Mouse (Mus musculus) embryonic stem cell, embryonic (primary cell): ENCODE data around the gene Gm2310.
"Not testable (repeated sequence)": the region's sequence is repeated elsewhere in the genome, so short reads cannot be mapped to it uniquely, and the experiment has no call there.

ENCODE experiments used
- CTCF ChIA-PET, 4 experiments: fragments of 300-600 bp in 2 of 4; fragments of 350-600 bp in 2 of 4; sonication (Branson Sonifier 250); formaldehyde crosslinking; loops; one replicate each; lab custom pipeline; 2022; ENCODE audit warnings: inconsistent platforms in 2 of 4; lab: Charles Lee
- POLR2A ChIA-PET, 4 experiments: fragments of 300-600 bp in 2 of 4; fragments of 350-600 bp in 2 of 4; sonication (Branson Sonifier 250); formaldehyde crosslinking; loops; one replicate each; lab custom pipeline; 2022; ENCODE audit warnings: antibody characterized with exemption in 4 of 4, inconsistent platforms in 1 of 4; lab: Charles Lee

Gm2310 gene

DNA sequence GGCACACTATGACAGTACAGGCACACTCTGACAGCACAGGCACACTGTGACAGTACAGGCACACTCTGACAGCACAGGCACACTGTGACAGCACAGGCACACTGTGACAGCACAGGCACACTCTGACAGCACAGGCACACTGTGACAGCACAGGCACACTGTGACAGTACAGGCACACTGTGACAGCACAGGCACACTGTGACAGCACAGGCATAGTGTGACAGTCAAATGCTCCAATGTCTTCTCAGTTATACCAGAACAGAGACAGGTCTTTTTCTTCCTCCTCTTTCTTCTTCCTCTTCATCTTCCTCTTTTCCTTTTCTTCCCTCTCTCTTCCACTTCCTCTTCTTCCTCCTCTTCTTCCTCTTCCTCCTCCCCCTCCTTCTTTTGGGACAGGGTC, at the start of gene Gm2310:
Gm2310 (minus strand) TSS at position 101 of the 400 bp plus-strand sequence.
- POLR2A ChIA-PET, CTCF ChIA-PET: not testable (repeated sequence)

DNA sequence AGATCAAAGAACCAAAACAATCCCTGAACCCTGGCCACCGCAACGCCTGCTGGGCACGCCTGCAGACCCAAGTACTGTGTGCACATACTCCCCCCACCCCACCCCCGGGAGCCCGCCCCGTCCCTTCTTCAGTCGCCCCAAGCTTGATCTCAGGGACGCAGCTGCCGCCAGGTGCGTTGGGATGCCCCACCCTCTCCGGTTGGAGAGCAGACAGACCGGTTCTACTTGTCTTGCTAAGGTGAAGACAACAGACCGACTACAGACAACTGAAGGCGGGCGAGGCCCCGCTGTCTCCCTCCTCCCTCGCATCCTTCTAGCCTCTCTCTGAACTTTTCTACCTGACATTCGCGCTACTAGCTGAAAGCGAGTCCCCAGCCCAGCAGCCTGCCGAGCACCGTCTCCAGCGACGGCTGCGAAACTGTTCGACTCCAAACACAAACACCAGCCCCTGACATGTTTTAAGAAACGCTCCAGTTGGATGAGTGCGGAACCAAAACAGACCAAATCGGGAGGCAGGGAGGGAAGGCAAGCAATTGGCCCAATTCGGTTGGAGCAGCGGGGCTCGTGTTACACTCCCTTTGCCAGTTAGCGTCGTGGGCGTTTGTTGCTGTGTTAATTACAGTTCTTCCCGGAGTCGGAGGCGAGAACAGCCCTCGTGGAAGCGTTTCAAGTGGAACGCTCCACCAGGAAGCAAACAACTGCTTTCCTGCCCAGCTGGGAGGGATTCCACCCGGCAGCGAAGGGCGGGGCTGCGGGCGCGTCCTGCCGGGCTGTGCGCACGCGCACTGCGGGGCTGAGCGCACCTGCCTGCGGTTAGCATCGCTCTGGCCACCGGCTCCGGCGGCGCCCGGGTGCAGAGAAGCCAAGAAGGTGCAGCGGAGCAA, 49.1 kb upstream of the Gm2310 start:
- POLR2A ChIA-PET, result interaction anchor here in 3 of 4 experiments (0.6 to 1.4 kb wide), 7 partner anchors 9 to 179 kb away, joined by 3 to 6 read pairs (median 3); no protein-coding TSS in a partner anchor
- CTCF ChIA-PET, result interaction anchor here in 1 of 4 experiments (1.1 kb wide), 1 partner anchor 8 kb away, joined by 4 read pairs; no protein-coding TSS in a partner anchor

DNA sequence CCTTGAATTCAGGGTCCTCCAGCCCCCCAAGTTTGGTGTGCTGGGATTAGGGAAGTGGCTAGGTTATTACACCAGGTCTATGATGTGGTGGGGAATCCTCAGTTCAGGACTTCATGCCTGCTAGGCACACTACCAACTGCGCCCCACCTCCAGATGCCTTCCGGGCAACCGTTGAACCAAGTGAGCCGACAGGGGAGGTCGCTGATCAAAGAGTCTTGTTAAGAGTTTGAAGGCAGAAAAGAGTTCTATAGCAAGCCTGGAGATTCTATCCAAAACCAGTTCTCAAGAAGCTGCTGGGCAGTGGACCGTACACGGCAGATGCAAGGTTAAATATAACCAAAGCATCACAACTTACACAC, 48.5 kb upstream of the Gm2310 start:
- POLR2A ChIA-PET, result interaction anchor here in 1 of 4 experiments (0.9 kb wide), 1 partner anchor 9 kb away, joined by 3 read pairs; no protein-coding TSS in a partner anchor
- CTCF ChIA-PET, result interaction anchor here in 1 of 4 experiments (1.1 kb wide), 1 partner anchor 9 kb away, joined by 4 read pairs; no protein-coding TSS in a partner anchor

DNA sequence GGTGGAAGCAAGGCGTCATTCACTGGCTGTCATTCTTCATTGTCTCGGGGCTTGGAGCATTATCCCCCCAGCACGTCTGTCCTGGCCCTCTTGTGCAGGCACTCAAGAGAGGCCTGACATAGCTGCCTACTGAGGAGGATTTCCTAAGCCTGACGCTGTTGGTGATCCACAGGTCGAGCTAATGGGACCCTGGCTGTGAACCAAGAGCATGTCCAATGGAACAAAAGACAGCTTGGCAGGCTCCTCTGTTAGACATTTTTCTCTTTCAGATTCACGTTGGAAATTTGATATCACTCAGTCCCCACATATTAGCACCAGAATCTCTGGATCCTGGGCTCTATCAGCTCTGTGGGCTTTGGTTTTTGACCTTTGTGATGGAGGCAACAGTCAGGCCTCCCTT, 45.7 kb upstream of the Gm2310 start:
- ChIA-PET POLR2A (interaction anchor here in 2 of 4 experiments (0.6 to 1.6 kb wide), 2 partner anchors 23 to 117 kb away, joined by 4 to 5 read pairs; no protein-coding TSS in a partner anchor), CTCF (interaction anchor here in 1 of 4 experiments (1.3 kb wide), 1 partner anchor 12 kb away, joined by 3 read pairs; no protein-coding TSS in a partner anchor)

DNA sequence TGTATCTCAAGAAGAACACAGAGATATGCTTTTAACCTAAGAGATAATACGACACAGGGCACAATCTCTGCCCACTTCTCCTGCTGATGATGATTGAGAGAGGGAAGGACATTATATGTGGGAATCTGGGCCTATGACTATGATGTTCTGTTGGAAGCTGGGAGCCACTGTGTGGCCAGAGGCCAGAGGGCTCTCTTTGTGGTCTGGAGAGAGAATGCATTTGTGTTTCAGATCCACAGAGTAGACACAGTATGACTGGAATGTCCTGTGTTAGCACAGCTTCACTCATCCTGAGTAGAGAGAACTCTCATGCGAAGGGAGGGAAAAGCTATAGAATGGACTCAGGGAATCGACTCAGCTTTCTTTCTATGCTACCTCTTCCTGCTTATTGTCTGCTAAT, 44.6 kb upstream of the Gm2310 start:
- POLR2A ChIA-PET, result interaction anchor here in 2 of 4 experiments (0.8 to 1.6 kb wide), 3 partner anchors 11 to 22 kb away, joined by 3 to 5 read pairs (median 3); no protein-coding TSS in a partner anchor
- CTCF ChIA-PET, result interaction anchor here in 1 of 4 experiments (1.0 kb wide), 1 partner anchor 25 kb away, joined by 5 read pairs; no protein-coding TSS in a partner anchor

DNA sequence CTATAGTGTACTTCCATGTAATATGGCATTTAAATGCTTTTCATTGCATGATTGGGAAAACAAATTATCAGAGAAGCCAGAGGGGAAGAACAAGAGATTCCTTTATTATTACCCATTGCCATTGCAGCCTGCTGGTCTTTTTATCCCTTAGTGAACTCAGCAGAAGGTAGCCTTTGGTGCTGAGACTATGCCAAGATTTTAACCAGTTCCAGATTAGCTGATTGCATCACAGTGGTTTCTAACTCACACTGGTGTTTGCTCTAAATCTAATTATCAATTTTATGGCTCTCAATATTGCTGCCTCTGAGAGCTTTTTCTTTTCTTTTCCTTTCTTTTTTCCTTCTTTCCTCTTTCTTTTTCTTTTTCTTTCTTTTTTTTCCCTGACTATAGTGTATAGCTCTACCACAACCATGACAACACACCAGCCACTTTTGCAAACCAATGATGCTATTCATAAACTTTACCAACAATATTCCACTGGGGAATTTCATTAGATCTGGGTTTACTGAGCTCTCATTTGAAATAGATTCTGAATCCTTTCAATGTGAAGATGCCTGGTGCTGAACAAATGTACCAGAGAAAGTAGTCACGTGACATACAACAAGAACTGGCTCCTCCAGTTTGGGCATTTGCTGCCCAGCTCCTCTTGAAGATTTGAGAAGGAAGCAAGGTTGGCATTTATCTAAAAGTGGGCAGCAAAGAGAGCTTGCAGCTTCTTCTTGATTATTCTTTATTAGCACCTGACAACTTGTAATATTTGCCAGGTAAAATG, 43.9 kb upstream of the Gm2310 start:
- POLR2A ChIA-PET, result interaction anchor here in 1 of 4 experiments (0.7 to 1.0 kb wide), 3 partner anchors 11 to 21 kb away, joined by 3 read pairs; no protein-coding TSS in a partner anchor
- CTCF ChIA-PET, result interaction anchor here in 1 of 4 experiments (0.6 to 1.0 kb wide), 2 partner anchors 26 to 638 kb away, joined by 3 to 5 read pairs; no protein-coding TSS in a partner anchor

DNA sequence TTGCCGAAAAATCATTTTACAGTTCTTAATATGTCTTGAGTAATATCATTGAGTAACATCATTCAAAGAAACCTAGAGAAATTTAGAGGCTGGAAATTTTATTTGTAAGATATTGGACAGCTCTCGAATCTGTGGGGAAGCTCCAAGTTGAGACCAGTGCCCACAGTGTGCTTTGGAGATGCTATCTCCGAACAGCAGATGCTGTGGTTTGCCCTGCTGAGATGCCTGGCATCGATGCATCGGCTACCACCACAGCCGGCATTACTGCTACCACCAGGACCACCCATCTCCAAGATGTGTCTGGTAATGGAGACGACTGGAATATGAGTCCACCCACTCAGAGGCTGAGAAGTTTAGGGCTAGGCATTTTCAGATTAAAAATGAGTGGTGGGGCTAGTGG, 43.0 kb upstream of the Gm2310 start:
- POLR2A ChIA-PET, result no interaction called here
- CTCF ChIA-PET, result no interaction called here

DNA sequence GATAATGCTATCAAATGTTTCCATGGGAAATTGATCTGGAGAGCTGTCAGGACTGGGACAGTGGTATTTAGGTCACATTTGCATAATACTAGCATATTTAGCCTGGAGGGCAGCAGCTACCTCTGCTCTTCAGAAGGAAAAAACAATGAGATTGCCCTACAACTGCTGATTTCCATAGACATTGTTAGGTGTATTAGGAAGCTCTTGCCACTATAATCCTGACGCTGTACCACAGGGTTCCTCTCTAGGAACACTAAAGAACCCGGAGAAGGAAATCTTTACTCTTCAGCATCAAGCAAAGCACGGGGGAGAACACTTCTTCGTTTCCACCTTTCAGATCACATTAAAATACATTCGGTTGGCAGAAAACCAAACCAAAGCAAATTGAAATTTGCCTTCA, 11.4 kb upstream of the Gm2310 start:
- CTCF ChIA-PET, result no interaction called here

DNA sequence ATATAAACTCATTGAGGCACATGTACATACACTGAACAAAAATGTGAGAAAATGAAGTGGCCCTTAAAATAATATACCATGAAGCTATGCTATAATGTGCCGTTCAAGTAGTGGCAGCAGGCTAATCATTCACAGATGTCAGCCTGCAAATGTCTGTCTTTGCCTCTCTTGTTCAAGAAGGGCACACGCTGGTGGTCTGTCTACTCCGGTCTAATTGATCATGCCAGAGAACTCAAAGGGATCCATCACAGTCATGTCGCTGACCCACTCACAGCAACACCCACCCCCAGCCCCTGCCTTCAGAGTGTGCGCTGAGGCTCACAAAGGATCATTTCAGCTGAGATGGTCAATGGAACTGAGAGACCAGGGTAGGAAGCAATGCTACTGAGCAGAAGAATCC, 6.8 kb downstream of the Gm2310 start:
- CTCF ChIA-PET, result no interaction called here

More for the DNA sequence above, 11.4 kb upstream of the Gm2310 start:
- POLR2A ChIA-PET, result no interaction called here

DNA sequence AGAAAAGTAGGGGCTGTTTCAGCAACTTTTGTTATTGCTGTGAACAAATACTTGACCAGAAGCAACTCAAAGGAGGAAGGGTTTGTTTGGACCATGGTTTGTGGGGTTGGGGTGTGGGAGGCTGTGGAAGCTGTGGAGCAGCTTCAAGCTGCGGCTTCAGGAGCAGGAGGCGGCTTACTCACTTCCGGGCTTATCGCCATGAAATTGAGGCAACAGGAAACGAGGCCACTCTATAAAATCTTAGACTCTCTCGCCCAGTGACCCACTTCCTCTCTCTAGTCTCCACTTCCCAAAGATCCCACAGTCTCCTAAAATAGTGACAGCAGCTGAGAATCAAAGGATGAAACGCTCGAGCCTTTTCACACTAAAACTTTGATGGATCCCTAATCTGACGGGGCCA, 7.9 kb downstream of the Gm2310 start:
- ChIA-PET POLR2A (no interaction called here), CTCF (no interaction called here)

More for the DNA sequence above, 6.8 kb downstream of the Gm2310 start:
- POLR2A ChIA-PET, result interaction anchor here in 1 of 4 experiments (0.6 kb wide), 1 partner anchor 123 kb away, joined by 3 read pairs; no protein-coding TSS in a partner anchor

DNA sequence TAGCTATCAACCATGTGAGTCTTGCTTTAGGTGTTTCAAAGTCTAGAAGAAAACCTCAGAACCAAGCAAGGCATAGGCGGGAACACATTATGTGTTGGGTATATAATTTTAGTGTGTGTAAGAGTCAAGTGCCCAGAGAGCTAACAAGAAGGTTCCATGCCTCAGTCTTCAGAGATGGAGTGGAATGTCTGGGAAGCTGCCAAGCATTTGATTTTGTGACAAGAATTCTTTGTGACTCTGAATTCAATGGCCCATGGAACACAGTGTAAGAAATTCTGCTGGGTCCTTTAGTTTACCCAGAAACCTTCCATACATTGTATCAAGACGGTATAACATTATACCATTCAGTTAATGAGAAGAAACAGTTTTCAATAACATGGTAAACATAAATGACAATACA, 17.3 kb downstream of the Gm2310 start:
- ChIA-PET POLR2A (no interaction called here), CTCF (no interaction called here)

DNA sequence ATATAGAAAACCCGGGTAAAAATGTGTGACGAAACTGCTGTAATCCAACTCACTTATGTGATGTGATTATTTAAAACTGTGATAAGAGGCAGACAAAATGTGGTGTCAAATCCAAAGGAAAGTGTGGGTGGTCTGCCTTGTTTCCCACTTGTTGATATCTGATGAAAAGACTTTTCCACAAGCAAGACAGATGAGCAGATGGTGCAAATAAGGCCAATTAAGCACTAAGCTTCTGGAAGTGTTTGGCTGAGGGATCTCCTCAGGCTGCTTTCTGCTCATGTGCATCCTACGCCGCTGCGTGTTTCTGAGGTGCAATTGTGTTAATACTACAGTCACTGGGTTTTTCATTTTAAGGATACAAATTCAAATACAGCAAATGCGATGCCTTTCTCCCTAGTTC, 34.5 kb downstream of the Gm2310 start:
- POLR2A ChIA-PET, result no interaction called here

DNA sequence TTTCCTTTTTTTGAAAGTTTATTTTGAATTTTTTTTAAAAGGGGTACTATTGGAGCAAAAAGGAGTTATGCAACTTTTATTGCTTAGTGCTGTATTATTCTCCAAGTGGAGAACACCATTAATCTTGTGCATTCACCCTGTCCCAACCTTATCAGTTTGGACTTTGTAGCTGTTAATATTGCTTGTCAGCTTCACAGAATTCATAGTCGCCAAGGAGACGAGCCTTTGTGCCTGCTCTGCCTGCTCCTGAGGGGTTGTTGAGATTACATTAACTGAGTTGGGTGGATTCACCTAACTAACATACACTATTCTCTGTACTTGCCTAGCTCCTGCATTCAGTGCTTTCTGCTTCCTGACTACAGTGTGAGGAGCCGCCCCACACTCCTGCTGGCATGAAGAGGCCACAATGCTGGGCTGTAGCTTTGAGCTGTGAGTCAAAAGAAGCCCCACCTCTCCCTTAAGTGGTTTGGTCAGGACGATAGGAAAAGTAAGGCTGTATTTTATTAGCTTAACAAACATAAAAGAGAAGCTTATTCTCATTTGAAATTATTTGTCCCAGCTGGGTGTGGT, 50.7 kb downstream of the Gm2310 start:
- CTCF ChIA-PET, result interaction anchor here in 2 of 4 experiments (0.5 to 0.6 kb wide), 2 partner anchors 135 to 658 kb away, joined by 3 read pairs; no protein-coding TSS in a partner anchor
- POLR2A ChIA-PET, result interaction anchor here in 2 of 4 experiments (0.6 to 0.7 kb wide), 3 partner anchors 9 to 125 kb away, joined by 3 read pairs; no protein-coding TSS in a partner anchor

More for the DNA sequence above, 34.5 kb downstream of the Gm2310 start:
- CTCF ChIA-PET, result no interaction called here
